ENCODE assay signal across 24 mouse cellular contexts in genomic region chr7:115550197-115550804, GRCm38 (mm10).
DNase-seq lines count a peak whose midpoint lies in the region; ATAC-seq and TF ChIP-seq lines count a peak whose summit lies in the region.
"Had no signal": no experiment of that assay in that cellular context is flagged by ENCODE, and none has a peak within 500 bp of the region (broad histone marks: within the 10 kb centered on the region; RNA-seq: fewer than 3 reads in every experiment).

No protein-coding gene starts in this region.

- no peak for TF ChIP-seq EP300 in stomach, postnatal 0 days (optimal IDR thresholded peaks at IDR 0.05)

- H3K4me1 ChIP-seq in stomach, embryonic 15.5 days, result no peaks in the 10 kb centered on the region
- no peaks in the 10 kb centered on the region for H3K4me1 ChIP-seq in stomach, postnatal 0 days (replicated peaks; ENCODE audit: control insufficient read depth, insufficient read depth)
- peaks cover 15% of the 10 kb centered on the region for H3K4me1 ChIP-seq in liver, embryonic 16.5 days (ENCODE audit: control insufficient read depth, low read depth, low read length)
- no peaks in the 10 kb centered on the region for H3K4me1 ChIP-seq in intestine, embryonic 16.5 days (ENCODE audit: control insufficient read depth, insufficient read depth, low read length)
- H3K4me1 ChIP-seq: embryonic facial prominence, embryonic 15.5 days; kidney, embryonic 15.5 days; limb, embryonic 13.5 days; lung, embryonic 15.5 days; midbrain, embryonic 15.5 days; neural tube, embryonic 15.5 days had no signal

- no peak overlapping the region for H3K4me3 ChIP-seq in stomach, embryonic 15.5 days (replicated peaks)
- no peak overlapping the region for H3K4me3 ChIP-seq in stomach, postnatal 0 days (ENCODE audit: low read depth, low read length)
- H3K4me3 ChIP-seq in liver, embryonic 16.5 days (ENCODE audit: low read depth, low read length), result no peak overlapping the region
- no peak overlapping the region for H3K4me3 ChIP-seq in intestine, embryonic 16.5 days (ENCODE audit: low read length)
- H3K4me3 ChIP-seq: embryonic facial prominence, embryonic 15.5 days; heart, embryonic 13.5 days; kidney, embryonic 15.5 days; limb, embryonic 13.5 days; lung, embryonic 15.5 days; megakaryocyte, embryonic 14.5 days; midbrain, embryonic 15.5 days; myocyte; neural tube, embryonic 15.5 days had no signal

- H3K27ac ChIP-seq in stomach, embryonic 15.5 days, result no peak overlapping the region
- no peak overlapping the region for H3K27ac ChIP-seq in stomach, postnatal 0 days (replicated peaks)
- no peak overlapping the region for H3K27ac ChIP-seq in liver, embryonic 16.5 days (ENCODE audit: low read length)
- H3K27ac ChIP-seq in intestine, embryonic 16.5 days (ENCODE audit: low read length), result no peak overlapping the region
- H3K27ac ChIP-seq: embryonic facial prominence, embryonic 15.5 days; heart, embryonic 13.5 days; kidney, embryonic 15.5 days; limb, embryonic 13.5 days; lung, embryonic 15.5 days; midbrain, embryonic 15.5 days; neural tube, embryonic 15.5 days had no signal

- 68% methylated on average over 7 of the region's 7 CpGs for WGBS in stomach, embryonic 15.5 days
- WGBS in stomach, postnatal 0 days, result 74% methylated on average over 7 of the region's 7 CpGs
- WGBS in liver, embryonic 16.5 days (ENCODE audit: insufficient replicate concordance), result 23% methylated on average over 7 of the region's 7 CpGs
- 68% methylated on average over 7 of the region's 7 CpGs for WGBS in intestine, embryonic 16.5 days

- peak; percentile 63; the same call in 1 of the 2 replicates for ATAC-seq in stomach, embryonic 15.5 days (ENCODE audit: insufficient read depth, low FRiP score, low read depth)
- no peak for ATAC-seq in stomach, postnatal 0 days (ENCODE audit: low FRiP score, low TSS enrichment)
- peak; percentile 95 to 97 for ATAC-seq in hematopoietic stem cell, adult 5-6 weeks (replicated peaks in 1 of 2; ENCODE audit: insufficient read depth in 1 of 2, low FRiP score in 2 of 2, low TSS enrichment in 1 of 2, low read depth in 1 of 2, poor library complexity in 2 of 2, severe bottlenecking in 2 of 2)
- peak; percentile 94 for ATAC-seq in liver, embryonic 16.5 days (ENCODE audit: low read depth)
- no peak for ATAC-seq in intestine, embryonic 16.5 days
- ATAC-seq: hindbrain, embryonic 16.5 days; intestine, postnatal 0 days; midbrain, embryonic 15.5 days had no signal

- H3K4me2 ChIP-seq in stomach, embryonic 15.5 days, result no peak overlapping the region
- no peak overlapping the region for H3K4me2 ChIP-seq in stomach, postnatal 0 days (replicated peaks; ENCODE audit: low read depth)
- peak overlapping the region; percentile 13 for H3K4me2 ChIP-seq in liver, embryonic 16.5 days (ENCODE audit: low read depth, low read length)
- no peak overlapping the region for H3K4me2 ChIP-seq in intestine, embryonic 16.5 days (ENCODE audit: low read depth, low read length)
- H3K4me2 ChIP-seq: embryonic facial prominence, embryonic 15.5 days; heart, embryonic 13.5 days; kidney, embryonic 15.5 days; limb, embryonic 13.5 days; lung, embryonic 15.5 days; midbrain, embryonic 15.5 days; neural tube, embryonic 15.5 days had no signal

- no peak for DNase-seq in stomach, postnatal 0 days (ENCODE audit: low spot score)
- DNase-seq in layer of hippocampus, adult 9-11 months, result no peak
- no peak for DNase-seq in urinary bladder, adult 18-20 months (ENCODE audit: low spot score in 2 of 2)
- DNase-seq: cerebellum, postnatal 10 days; embryo, embryonic 11 days; gastrocnemius, postnatal 10 days; heart, adult 18-20 months; heart, postnatal 36 days; thymus, postnatal 14 days had no signal

- H3K36me3 ChIP-seq in stomach, embryonic 15.5 days, result no peaks in the 10 kb centered on the region
- H3K36me3 ChIP-seq in stomach, postnatal 0 days (ENCODE audit: control insufficient read depth, insufficient read depth, low read length), result no peaks in the 10 kb centered on the region
- H3K36me3 ChIP-seq in liver, embryonic 16.5 days (ENCODE audit: control insufficient read depth, insufficient read depth), result no peaks in the 10 kb centered on the region
- no peaks in the 10 kb centered on the region for H3K36me3 ChIP-seq in intestine, embryonic 16.5 days (ENCODE audit: control insufficient read depth, insufficient read depth, low read length)
- H3K36me3 ChIP-seq: embryonic facial prominence, embryonic 15.5 days; heart, embryonic 13.5 days; kidney, embryonic 15.5 days; limb, embryonic 13.5 days; lung, embryonic 15.5 days; midbrain, embryonic 15.5 days; neural tube, embryonic 15.5 days had no signal

- TF ChIP-seq CTCF in stomach, postnatal 0 days (IDR thresholded peaks at IDR 0.05; ENCODE audit: low read depth), result no peak

- H3K27me3 ChIP-seq in stomach, embryonic 15.5 days (replicated peaks), result no peaks in the 10 kb centered on the region
- H3K27me3 ChIP-seq in stomach, postnatal 0 days (ENCODE audit: control insufficient read depth, insufficient read depth, low read length), result no peaks in the 10 kb centered on the region
- no peaks in the 10 kb centered on the region for H3K27me3 ChIP-seq in liver, embryonic 16.5 days (ENCODE audit: control insufficient read depth, insufficient read depth, low read depth, low read length)
- no peaks in the 10 kb centered on the region for H3K27me3 ChIP-seq in intestine, embryonic 16.5 days (replicated peaks; ENCODE audit: control insufficient read depth, insufficient read depth, low read length)
- H3K27me3 ChIP-seq: heart, embryonic 13.5 days; kidney, embryonic 15.5 days; limb, embryonic 13.5 days; lung, embryonic 15.5 days; megakaryocyte, embryonic 14.5 days; midbrain, embryonic 15.5 days; neural tube, embryonic 15.5 days had no signal

- H3K9ac ChIP-seq in stomach, embryonic 15.5 days, result no peak overlapping the region
- no peak overlapping the region for H3K9ac ChIP-seq in stomach, postnatal 0 days (ENCODE audit: low read length)
- H3K9ac ChIP-seq in liver, embryonic 16.5 days (ENCODE audit: low read depth, low read length), result no peak overlapping the region
- no peak overlapping the region for H3K9ac ChIP-seq in intestine, embryonic 16.5 days (ENCODE audit: low read depth, low read length)
- H3K9ac ChIP-seq: embryonic facial prominence, embryonic 15.5 days; heart, embryonic 13.5 days; kidney, embryonic 15.5 days; limb, embryonic 13.5 days; lung, embryonic 15.5 days; midbrain, embryonic 15.5 days; neural tube, embryonic 15.5 days had no signal

- H3K9me3 ChIP-seq in stomach, embryonic 15.5 days, result no peaks in the 10 kb centered on the region
- H3K9me3 ChIP-seq in stomach, postnatal 0 days (ENCODE audit: control insufficient read depth, low read length), result no peaks in the 10 kb centered on the region
- H3K9me3 ChIP-seq in liver, embryonic 16.5 days (replicated peaks; ENCODE audit: control insufficient read depth, low read length), result no peaks in the 10 kb centered on the region
- no peaks in the 10 kb centered on the region for H3K9me3 ChIP-seq in intestine, embryonic 16.5 days (ENCODE audit: control insufficient read depth, low read length)
- H3K9me3 ChIP-seq: embryonic facial prominence, embryonic 15.5 days; heart, embryonic 13.5 days; kidney, embryonic 15.5 days; limb, embryonic 13.5 days; lung, embryonic 15.5 days; megakaryocyte, embryonic 14.5 days; midbrain, embryonic 15.5 days; neural tube, embryonic 15.5 days had no signal

Comparison
In these comparisons a context has a peak if more than half of its experiments do, and no peak if none do; other contexts are left out.
1. ATAC-seq: peak in stomach, embryonic 15.5 days (single experiment), hematopoietic stem cell, adult 5-6 weeks (2 of 2) and liver, embryonic 16.5 days (single experiment); none in stomach, postnatal 0 days (single experiment) and intestine, embryonic 16.5 days (single experiment).